Mouse (Mus musculus): Measurements from ENCODE around the gene Timd4.

- TF ChIP-seq TAL1 (IDR thresholded peaks at IDR 0.05; ENCODE audit: low read length) (no peak), GATA1 (IDR thresholded peaks at IDR 0.05; ENCODE audit: low read length) (no peak)
These were observed 36.1 kb downstream of the Timd4 start for GRCm38 (mm10) chr11:46846661-46847060.

Data from erythroblast, embryonic 14.5 days (primary cell).